Mouse (Mus musculus): ENCODE data around the gene Kif1bp.
"Not testable (repeated sequence)": the region's sequence is repeated elsewhere in the genome, so short reads cannot be mapped to it uniquely, and the experiment has no call there.

Kif1bp gene

GRCm38 (mm10) chr10:62578338-62579100, at the start of gene Kif1bp:
Kif1bp (minus strand) TSS chr10:62578457.
- peak; percentile 99 for DNase-seq (ENCODE audit: low spot score)

GRCm38 (mm10) chr10:62604161-62604560, 25.9 kb upstream of the Kif1bp start:
- no peak for DNase-seq (ENCODE audit: low spot score)

GRCm38 (mm10) chr10:62603233-62604030, 25.2 kb upstream of the Kif1bp start:
- DNase-seq (ENCODE audit: low spot score), result no peak

GRCm38 (mm10) chr10:62602177-62603040, 24.2 kb upstream of the Kif1bp start, which contains the start of gene Ddx21:
Ddx21 (minus strand) TSS chr10:62602281.
- peak; percentile 92 for DNase-seq (ENCODE audit: low spot score)

GRCm38 (mm10) chr10:62601833-62602176, 23.5 kb upstream of the Kif1bp start:
- DNase-seq (ENCODE audit: low spot score), result no peak

- DNase-seq (ENCODE audit: low spot score), result no peak
These were observed 23.0 kb upstream of the Kif1bp start for GRCm38 (mm10) chr10:62601053-62601791.

GRCm38 (mm10) chr10:62600056-62600455, 21.8 kb upstream of the Kif1bp start:
- no peak for DNase-seq (ENCODE audit: low spot score)

- DNase-seq (ENCODE audit: low spot score), result not testable (repeated sequence)
These were observed 21.1 kb upstream of the Kif1bp start for GRCm38 (mm10) chr10:62599311-62599710.

GRCm38 (mm10) chr10:62592496-62592895, 14.2 kb upstream of the Kif1bp start:
- no peak for DNase-seq (ENCODE audit: low spot score)

GRCm38 (mm10) chr10:62590200-62590599, 11.9 kb upstream of the Kif1bp start:
- peak; percentile 92 for DNase-seq (ENCODE audit: low spot score)

- no peak for DNase-seq (ENCODE audit: low spot score)
These were observed 10.4 kb upstream of the Kif1bp start for GRCm38 (mm10) chr10:62588616-62589015.

- DNase-seq (ENCODE audit: low spot score), result no peak
These were observed 5.0 kb upstream of the Kif1bp start for GRCm38 (mm10) chr10:62583245-62583644.

- no peak for DNase-seq (ENCODE audit: low spot score)
These were observed 4.4 kb upstream of the Kif1bp start for GRCm38 (mm10) chr10:62582701-62583100.

GRCm38 (mm10) chr10:62582263-62582662, 4.0 kb upstream of the Kif1bp start:
- no peak for DNase-seq (ENCODE audit: low spot score)

GRCm38 (mm10) chr10:62579129-62579528, 872 bp upstream of the Kif1bp start:
- not testable (repeated sequence) for DNase-seq (ENCODE audit: low spot score)

- no peak for DNase-seq (ENCODE audit: low spot score)
These were observed 452 bp downstream of the Kif1bp start for GRCm38 (mm10) chr10:62577673-62578337.

- DNase-seq (ENCODE audit: low spot score), result no peak
These were observed 3.3 kb downstream of the Kif1bp start for GRCm38 (mm10) chr10:62575001-62575400.

- no peak for DNase-seq (ENCODE audit: low spot score)
These were observed 8.0 kb downstream of the Kif1bp start for GRCm38 (mm10) chr10:62570126-62570871.

- no peak for DNase-seq (ENCODE audit: low spot score)
These were observed 9.4 kb downstream of the Kif1bp start for GRCm38 (mm10) chr10:62568861-62569260.

- no peak for DNase-seq (ENCODE audit: low spot score)
These were observed 20.5 kb downstream of the Kif1bp start for GRCm38 (mm10) chr10:62557736-62558135.

Data from lung, postnatal 25 days (tissue).